Mouse (Mus musculus) ovary, adult 18-20 months (tissue): Measurements from ENCODE around the gene Prph2.

Source experiments
- DNase-seq: peaks from one replicate; pipeline ENCODE4 v3.0.0; 2022; ENCODE audit warnings: low spot score, mixed read lengths

Gene Prph2

DNA sequence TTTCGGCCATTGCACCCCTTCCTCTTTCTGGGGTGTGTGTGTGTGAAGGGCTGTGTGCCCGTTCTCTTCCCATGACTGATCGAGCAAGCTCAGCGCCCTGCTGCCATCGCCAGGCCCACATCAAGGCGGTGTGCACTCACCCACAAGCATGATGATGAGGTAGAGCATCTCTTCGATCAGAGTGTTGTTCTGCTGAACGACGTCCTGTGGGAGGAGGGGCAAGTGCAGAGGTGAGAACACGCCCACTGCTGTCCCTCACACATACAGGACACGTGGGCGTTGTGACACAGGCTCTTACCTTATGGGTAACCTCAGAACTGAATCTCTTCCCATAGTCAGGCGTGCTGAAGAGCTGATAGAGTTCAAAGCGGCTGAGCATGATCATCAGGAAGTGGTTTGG, 56.6 kb downstream of the Prph2 start:
- DNase-seq: no peak

DNA sequence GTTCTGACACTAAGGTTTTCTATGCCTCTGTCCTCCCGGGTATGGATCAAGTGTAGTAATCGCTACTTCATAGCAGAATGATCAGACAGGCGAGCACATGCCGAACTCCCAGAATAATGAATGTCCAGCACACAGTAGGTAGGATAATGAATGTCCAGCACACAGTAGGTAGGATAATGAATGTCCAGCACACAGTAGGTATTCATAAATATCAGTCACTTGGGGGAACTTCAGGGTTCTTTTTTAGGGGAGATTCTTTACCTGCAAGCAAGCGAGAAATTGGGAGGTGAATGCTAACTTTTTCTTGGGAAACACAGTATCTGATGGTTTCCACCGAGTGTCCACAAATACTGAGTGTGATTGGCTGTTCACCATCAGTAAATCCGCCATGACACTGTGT, 62.3 kb downstream of the Prph2 start:
- no peak for DNase-seq
